In genomic region chr19:21482096-21482495, GRCm38 (mm10) we compare ENCODE assay signal across 24 mouse cellular contexts. TPM values are rescaled to one million over a fixed set of nuclear protein-coding genes. Genes with fewer than 3 reads are reported as not detected.
DNase-seq lines count a peak whose midpoint lies in the region; ATAC-seq lines count a peak whose summit lies in the region.
"Had no signal": no experiment of that assay in that cellular context is flagged by ENCODE, and none has a peak within 500 bp of the region (broad histone marks: within the 10 kb centered on the region; RNA-seq: fewer than 3 reads in every experiment).

No protein-coding gene starts in this region.

- no peaks in the 10 kb centered on the region for H3K4me1 ChIP-seq in intestine, embryonic 16.5 days (ENCODE audit: control insufficient read depth, insufficient read depth, low read length)
- H3K4me1 ChIP-seq: embryonic facial prominence, embryonic 10.5 days; embryonic facial prominence, embryonic 12.5 days had no signal

- ATAC-seq in intestine, embryonic 16.5 days, result no peak
- ATAC-seq: activated CD4-positive, CD25-positive, alpha-beta regulatory T cell, adult 4 months; CD4-positive, CD25-positive, alpha-beta regulatory T cell, adult 4 months; forebrain, embryonic 13.5 days; forebrain, embryonic 15.5 days; forebrain, postnatal 0 days; Patski had no signal

- no peak overlapping the region for H3K4me2 ChIP-seq in intestine, embryonic 16.5 days (ENCODE audit: low read depth, low read length)
- H3K4me2 ChIP-seq: embryonic facial prominence, embryonic 12.5 days; forebrain, embryonic 13.5 days; forebrain, embryonic 15.5 days had no signal

- no peaks in the 10 kb centered on the region for H3K27me3 ChIP-seq in intestine, embryonic 16.5 days (replicated peaks; ENCODE audit: control insufficient read depth, insufficient read depth, low read length)
- H3K27me3 ChIP-seq: CH12.LX; embryonic facial prominence, embryonic 12.5 days; forebrain, embryonic 13.5 days; forebrain, embryonic 15.5 days had no signal

- no peaks in the 10 kb centered on the region for H3K9me3 ChIP-seq in intestine, embryonic 16.5 days (ENCODE audit: control insufficient read depth, low read length)
- H3K9me3 ChIP-seq: embryonic facial prominence, embryonic 10.5 days; embryonic facial prominence, embryonic 12.5 days; forebrain, embryonic 13.5 days; forebrain, embryonic 15.5 days; G1E had no signal

- DNase-seq in adrenal gland, adult 2 months, result peak; percentile 58
- no peak for DNase-seq in adrenal gland, postnatal 4 days (ENCODE audit: low spot score in 2 of 2)
- DNase-seq in adrenal gland, adult 8-10 months, result peak; percentile 20
- DNase-seq in adrenal gland, postnatal 25 days, result peak; percentile 8
- DNase-seq in urinary bladder, adult 2 months (ENCODE audit: low spot score), result no peak
- no peak for DNase-seq in thymus, postnatal 36 days
- DNase-seq: B cell, adult 2 months; cerebellum, adult 11-12 months; cerebellum, adult 2 months; cerebellum, adult 9-10 months; cerebellum, postnatal 10 days; cerebellum, postnatal 25 days; forebrain, postnatal 0 days had no signal

- no peak overlapping the region for H3K9ac ChIP-seq in intestine, embryonic 16.5 days (ENCODE audit: low read depth, low read length)
- H3K9ac ChIP-seq: embryonic facial prominence, embryonic 12.5 days; forebrain, embryonic 13.5 days; forebrain, embryonic 15.5 days; forebrain, postnatal 0 days had no signal

- no peak overlapping the region for H3K4me3 ChIP-seq in intestine, embryonic 16.5 days (ENCODE audit: low read length)
- H3K4me3 ChIP-seq: embryonic facial prominence, embryonic 10.5 days; embryonic facial prominence, embryonic 12.5 days; forebrain, embryonic 13.5 days; forebrain, embryonic 15.5 days had no signal

- H3K27ac ChIP-seq in intestine, embryonic 16.5 days (ENCODE audit: low read length), result no peak overlapping the region
- H3K27ac ChIP-seq: embryonic facial prominence, embryonic 10.5 days; embryonic facial prominence, embryonic 12.5 days; forebrain, embryonic 13.5 days; forebrain, embryonic 15.5 days had no signal

- no peaks in the 10 kb centered on the region for H3K36me3 ChIP-seq in intestine, embryonic 16.5 days (ENCODE audit: control insufficient read depth, insufficient read depth, low read length)
- H3K36me3 ChIP-seq: embryonic facial prominence, embryonic 10.5 days; embryonic facial prominence, embryonic 12.5 days; forebrain, embryonic 15.5 days; G1E had no signal

- 96% methylated on average over 2 of the region's 2 CpGs for WGBS in intestine, embryonic 16.5 days

RNA-seq across cellular contexts. Expression of gene Gda, which starts 8.9 kb away (rescaled TPM):
- 10 to 100 TPM in 1 of 2 experiments, 1 to 10 TPM in 1; 10.0 to 13.3 TPM for total RNA-seq in adrenal gland, adult 2 months (2021)
- 9.6 and 11.6 TPM in 2 replicates for polyA plus RNA-seq in adrenal gland, adult 2 months (2012; rRNA removed)
- total RNA-seq in adrenal gland, postnatal 4 days (2021), result 1 to 10 TPM; 4.6 to 6.1 TPM
- 10 to 100 TPM in 3 of 4 experiments, 1 to 10 TPM in 1; 5.4 to 12.5 (median 10.8) TPM for total RNA-seq in adrenal gland, adult 8-10 months (2022)
- 14.6 and 22.7 TPM in 2 replicates for total RNA-seq in adrenal gland, postnatal 25 days (2021)
- polyA plus RNA-seq in urinary bladder, adult 2 months (2012; rRNA removed), result 12.0 and 14.4 TPM in 2 replicates
- polyA plus RNA-seq in intestine, embryonic 16.5 days (2015; fragmentation: Nextera tagmentation; extraction: Ambion mirVana), result 17.0 and 20.3 TPM in 2 replicates
- total RNA-seq: CH12.LX had no signal
- polyA plus RNA-seq: forebrain, embryonic 11.5 days had no signal

Comparison
In these comparisons a context has a peak if more than half of its experiments do, and no peak if none do; other contexts are left out.
1. DNase-seq: peak in adrenal gland, adult 2 months (single experiment), adrenal gland, adult 8-10 months (single experiment) and adrenal gland, postnatal 25 days (single experiment); none in adrenal gland, postnatal 4 days (0 of 2), urinary bladder, adult 2 months (single experiment) and thymus, postnatal 36 days (0 of 2).